Mouse (Mus musculus) bone marrow, adult 2 months (tissue): Measurements from ENCODE around the gene Sass6.
"Not testable (repeated sequence)": the region's sequence is repeated elsewhere in the genome, so short reads cannot be mapped to it uniquely, and the experiment has no call there.

ENCODE experiments used
- CTCF ChIP-seq: fragments of 200-500 bp; IDR thresholded peaks from 2 replicates; pipeline ENCODE4 v1.5.1; 2011; ENCODE audit warnings: low read length, control low read depth; ENCODE audit not compliant: control insufficient read depth, insufficient read depth
- POLR2A ChIP-seq: fragments of 200-500 bp; IDR thresholded peaks from 2 replicates; pipeline ENCODE4 v1.6.1; 2011; ENCODE audit warnings: low read depth, mild to moderate bottlenecking, control low read depth, low read length, borderline replicate concordance; ENCODE audit not compliant: control insufficient read depth

DNA sequence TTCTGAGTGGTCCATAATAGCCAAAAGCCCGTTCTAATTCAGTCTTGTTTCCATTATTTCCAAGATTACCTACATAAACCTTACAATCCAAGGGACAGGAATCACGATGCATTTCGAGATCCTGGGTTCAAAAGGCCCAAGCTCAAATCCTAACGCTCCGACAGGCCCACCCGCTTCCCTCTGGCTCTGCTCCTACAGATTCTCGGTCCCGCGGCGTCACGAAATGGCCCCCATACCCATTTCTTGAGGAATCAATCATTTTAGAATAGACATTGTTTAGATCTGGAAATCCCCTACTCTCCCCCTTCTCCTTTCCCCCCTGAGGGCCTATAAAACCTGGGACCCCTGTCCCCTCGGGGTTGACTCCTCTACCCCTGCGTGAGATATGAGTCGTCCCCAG, 33.5 kb upstream of the Sass6 start:
- not testable (repeated sequence) for TF ChIP-seq POLR2A, CTCF
